Mouse (Mus musculus) lung, embryonic 15.5 days (tissue): ENCODE results near the gene Fgf22. TPM values are rescaled to one million over a fixed set of nuclear protein-coding genes. Genes with fewer than 3 reads are reported as not detected.
A peak's percentile ranks its signal among the peaks of the same experiment; 100 is the strongest.

Experiments used
- ATAC-seq: fragments of 200-750 bp; cut with Nextera tagmentation; 2 replicates; pipeline ENCODE4 v1.8.0; 2017; ENCODE audit warnings: moderate number of reproducible peaks, borderline replicate concordance; ENCODE audit not compliant: low FRiP score, low TSS enrichment; ENCODE audit errors: extremely low read depth
- H3K27ac ChIP-seq: fragments of 300-500 bp; sonication (generic); 2 replicates; pipeline ENCODE4 v1.5.1; 2015; ENCODE audit warnings: moderate library complexity, mild to moderate bottlenecking, inconsistent platforms
- H3K27me3 ChIP-seq: fragments of 300-500 bp; sonication (generic); 2 replicates; pipeline ENCODE4 v1.6.1; 2015; ENCODE audit warnings: inconsistent platforms
- H3K36me3 ChIP-seq: fragments of 300-500 bp; sonication (generic); 2 replicates; pipeline ENCODE4 v1.6.1; 2015; ENCODE audit warnings: inconsistent platforms
- H3K4me1 ChIP-seq: fragments of 300-500 bp; sonication (generic); 2 replicates; pipeline ENCODE4 v1.6.1; 2015; ENCODE audit warnings: inconsistent platforms
- H3K4me2 ChIP-seq: fragments of 300-500 bp; sonication (generic); 2 replicates; pipeline ENCODE4 v1.6.1; 2015; ENCODE audit warnings: inconsistent platforms, mild to moderate bottlenecking, moderate library complexity
- H3K4me3 ChIP-seq: fragments of 300-500 bp; sonication (generic); 2 replicates; pipeline ENCODE4 v1.5.1; 2015; ENCODE audit warnings: mild to moderate bottlenecking, inconsistent platforms
- H3K9ac ChIP-seq: fragments of 300-500 bp; sonication (generic); 2 replicates; pipeline ENCODE4 v1.6.1; 2015; ENCODE audit warnings: inconsistent platforms
- H3K9me3 ChIP-seq: fragments of 300-500 bp; sonication (generic); 2 replicates; pipeline ENCODE4 v1.6.1; 2016; ENCODE audit warnings: inconsistent platforms
- WGBS: fragments of 180-500 bp; shearing (Covaris S2); methylation state at CpG from one replicate; pipeline ENCODE4 v1.1.7; 2015; 5-methylcytosine and 5-hydroxymethylcytosine counted together
- polyA plus RNA-seq: library from polyadenylated mRNA; unstranded; fragments of >200 nt; fragmentation: Nextera tagmentation; extraction: Ambion mirVana; gene quantifications from 2 replicates; pipeline ENCODE4 v1.2.1, GENCODE M21; 2015

Gene Fgf22
- 0.12 and 0.30 TPM in 2 replicates for polyA plus RNA-seq

DNA sequence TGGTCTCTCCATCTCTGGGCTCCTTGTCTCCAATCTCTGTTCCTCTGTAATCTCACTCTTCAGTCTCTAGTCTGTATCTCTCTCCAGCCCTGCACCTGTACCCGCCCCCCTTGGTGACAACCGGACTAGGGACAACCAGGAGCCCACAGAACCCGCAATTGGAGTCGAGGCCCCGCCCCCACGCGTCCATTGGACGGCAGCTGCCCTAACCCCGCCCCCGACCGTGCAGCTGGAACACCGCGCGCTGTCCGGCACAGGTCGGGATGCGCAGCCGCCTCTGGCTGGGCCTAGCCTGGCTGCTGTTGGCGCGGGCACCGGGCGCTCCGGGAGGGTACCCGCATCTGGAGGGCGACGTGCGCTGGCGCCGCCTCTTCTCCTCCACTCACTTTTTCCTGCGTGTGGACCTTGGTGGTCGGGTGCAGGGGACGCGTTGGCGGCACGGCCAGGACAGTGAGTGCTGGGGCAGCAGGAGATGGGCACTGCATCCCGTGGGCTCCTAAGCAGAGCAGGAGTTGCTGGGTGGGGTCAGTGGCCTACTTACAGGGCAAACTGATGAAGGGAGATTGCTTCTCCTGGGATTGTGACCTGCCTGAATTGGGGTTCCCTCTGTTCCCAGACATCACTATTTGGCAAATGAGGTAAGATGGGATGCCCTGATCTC, at the start of gene Fgf22:
TSS of gene Fgf22 (plus strand) at position 221 of the 661 bp plus-strand sequence.
- Histone ChIP-seq H3K4me3 (peak within 1 kb of the TSS; percentile 22), H3K27me3 (no peaks in the 10 kb centered on the region), H3K9ac (0 out of 2 replicates have a peak within 1 kb of the TSS, but pooled peaks have one; percentile 13), H3K4me2 (peak within 1 kb of the TSS; percentile 56), H3K36me3 (peaks cover 36% of the 10 kb centered on the region), H3K4me1 (0 out of 2 replicates have a peak, but pooled peaks cover 5% of the 10 kb centered on the region), H3K27ac (no peak within 1 kb of the TSS), H3K9me3 (no peaks in the 10 kb centered on the region)
- WGBS, result 1% methylated on average over 36 of the region's 36 CpGs
- peak; percentile 81; the same call in 1 of the 2 replicates for ATAC-seq

- 65% methylated on average over 5 of the region's 5 CpGs for WGBS
- H3K4me3 ChIP-seq, result peak overlapping the region; percentile 90
Measured at GRCm38 (mm10) chr10:79705951-79706350, 48.9 kb upstream of the Fgf22 start.

GRCm38 (mm10) chr10:79706406-79707094, 48.3 kb upstream of the Fgf22 start:
- no peak overlapping the region for H3K27ac ChIP-seq
- 80% methylated on average over 5 of the region's 5 CpGs for WGBS

More at GRCm38 (mm10) chr10:79705951-79706350, 48.9 kb upstream of the Fgf22 start:
- Histone ChIP-seq H3K27ac (no peak overlapping the region), H3K9ac (peak overlapping the region; percentile 96), H3K4me2 (peak overlapping the region; percentile 70), H3K9me3 (no peaks in the 10 kb centered on the region), H3K36me3 (peaks cover 24% of the 10 kb centered on the region), H3K4me1 (peaks cover 57% of the 10 kb centered on the region), H3K27me3 (no peaks in the 10 kb centered on the region)
- no peak for ATAC-seq

GRCm38 (mm10) chr10:79707162-79707561, 47.7 kb upstream of the Fgf22 start:
- 67% methylated on average over 1 of the region's 1 CpGs for WGBS
- H3K36me3 ChIP-seq, result peaks cover 36% of the 10 kb centered on the region
- H3K27ac ChIP-seq, result no peak overlapping the region
- no peak overlapping the region for H3K9ac ChIP-seq
- no peaks in the 10 kb centered on the region for H3K27me3 ChIP-seq
- H3K4me3 ChIP-seq, result no peak overlapping the region
- no peaks in the 10 kb centered on the region for H3K9me3 ChIP-seq
- no peak for ATAC-seq
- 0 out of 2 replicates have a peak overlapping the region, but pooled peaks have one; percentile 70 for H3K4me2 ChIP-seq
- H3K4me1 ChIP-seq, result peaks cover 46% of the 10 kb centered on the region

More at GRCm38 (mm10) chr10:79706406-79707094, 48.3 kb upstream of the Fgf22 start:
- H3K9me3 ChIP-seq, result no peaks in the 10 kb centered on the region
- peak overlapping the region; percentile 70 for H3K4me2 ChIP-seq
- H3K4me1 ChIP-seq, result peaks cover 52% of the 10 kb centered on the region
- peak overlapping the region; percentile 90 for H3K4me3 ChIP-seq
- no peaks in the 10 kb centered on the region for H3K27me3 ChIP-seq
- peaks cover 30% of the 10 kb centered on the region for H3K36me3 ChIP-seq
- peak overlapping the region; percentile 96 for H3K9ac ChIP-seq
- ATAC-seq, result no peak

GRCm38 (mm10) chr10:79707759-79708158, 47.1 kb upstream of the Fgf22 start:
- H3K9ac ChIP-seq, result no peak overlapping the region
- no peak overlapping the region for H3K4me3 ChIP-seq
- peaks cover 36% of the 10 kb centered on the region for H3K36me3 ChIP-seq
- no peaks in the 10 kb centered on the region for H3K27me3 ChIP-seq
- H3K4me2 ChIP-seq, result no peak overlapping the region
- peaks cover 45% of the 10 kb centered on the region for H3K4me1 ChIP-seq
- no peak for ATAC-seq
- no peak overlapping the region for H3K27ac ChIP-seq
- H3K9me3 ChIP-seq, result no peaks in the 10 kb centered on the region
- 56% methylated on average over 4 of the region's 4 CpGs for WGBS

GRCm38 (mm10) chr10:79708668-79709067, 46.2 kb upstream of the Fgf22 start:
- H3K9ac ChIP-seq, result no peak overlapping the region
- H3K27me3 ChIP-seq, result no peaks in the 10 kb centered on the region
- no peak for ATAC-seq
- WGBS, result 74% methylated on average over 21 of the region's 21 CpGs
- H3K9me3 ChIP-seq, result no peaks in the 10 kb centered on the region
- H3K4me2 ChIP-seq, result no peak overlapping the region; the same call in 1 of the 2 replicates
- no peak overlapping the region for H3K4me3 ChIP-seq
- H3K27ac ChIP-seq, result no peak overlapping the region
- peaks cover 44% of the 10 kb centered on the region for H3K4me1 ChIP-seq
- H3K36me3 ChIP-seq, result peaks cover 36% of the 10 kb centered on the region

- WGBS, result 44% methylated on average over 7 of the region's 7 CpGs
- Histone ChIP-seq H3K27ac (no peak overlapping the region), H3K9ac (no peak overlapping the region), H3K4me1 (peaks cover 43% of the 10 kb centered on the region), H3K9me3 (no peaks in the 10 kb centered on the region), H3K4me2 (no peak overlapping the region), H3K36me3 (peaks cover 36% of the 10 kb centered on the region), H3K27me3 (no peaks in the 10 kb centered on the region), H3K4me3 (no peak overlapping the region)
- no peak for ATAC-seq
Measured at GRCm38 (mm10) chr10:79709307-79709706, 45.6 kb upstream of the Fgf22 start.

DNA sequence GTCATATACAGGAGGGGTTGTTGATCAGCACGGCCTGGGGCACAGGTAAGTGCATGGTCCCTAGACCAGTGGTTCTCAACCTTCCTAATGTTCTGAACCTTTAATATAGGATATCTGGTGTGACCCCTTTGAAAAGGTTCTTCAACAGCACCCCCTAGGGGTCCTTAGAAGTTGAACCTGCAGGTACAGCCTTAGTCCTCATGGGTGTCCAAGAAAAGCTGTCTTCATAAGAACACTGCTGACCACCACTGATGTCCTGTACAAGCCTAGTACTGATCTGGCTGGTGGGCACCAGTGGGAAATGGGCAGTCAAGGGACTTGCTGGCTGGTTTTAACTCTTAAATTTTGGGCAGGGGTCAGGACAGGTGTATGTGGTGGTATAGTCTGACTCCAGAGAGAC, 42.8 kb upstream of the Fgf22 start:
- Histone ChIP-seq H3K4me2 (no peak overlapping the region), H3K36me3 (peaks cover 36% of the 10 kb centered on the region), H3K4me1 (peaks cover 29% of the 10 kb centered on the region), H3K27ac (no peak overlapping the region), H3K9me3 (no peaks in the 10 kb centered on the region), H3K27me3 (peaks cover 26% of the 10 kb centered on the region), H3K9ac (no peak overlapping the region), H3K4me3 (no peak overlapping the region)
- ATAC-seq, result no peak; the same call in 1 of the 2 replicates
- 68% methylated on average over 1 of the region's 1 CpGs for WGBS

DNA sequence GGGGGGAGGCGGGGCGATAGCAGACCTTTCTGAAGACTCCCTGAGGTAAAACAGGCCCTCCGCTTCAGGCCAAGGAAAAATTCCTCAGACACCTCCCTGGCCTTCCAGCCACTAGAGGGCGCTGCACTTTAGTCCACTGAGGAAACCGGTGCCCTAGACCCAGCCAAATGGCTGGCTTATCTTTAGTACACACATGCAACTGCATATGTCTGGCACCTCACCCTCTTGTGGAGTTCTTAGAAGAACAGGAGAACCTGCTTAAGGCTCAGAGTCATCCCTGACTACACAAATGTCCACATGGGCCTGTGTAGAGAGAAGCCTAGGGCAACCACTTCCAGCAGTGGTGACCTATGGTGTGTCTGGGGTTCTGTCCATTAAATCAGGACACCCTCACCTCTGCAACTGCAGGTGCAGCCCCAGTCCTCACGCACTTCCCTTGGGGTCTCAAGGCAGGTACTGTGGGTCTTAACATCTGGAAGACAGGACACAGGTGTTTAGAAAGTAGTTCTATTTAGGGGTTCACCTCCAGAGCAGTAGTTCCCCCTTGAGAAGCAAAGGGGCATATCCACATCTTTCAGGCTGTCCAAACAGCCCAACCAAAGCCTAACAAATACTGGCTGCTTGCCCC, 42.3 kb upstream of the Fgf22 start:
- Histone ChIP-seq H3K36me3 (peaks cover 36% of the 10 kb centered on the region), H3K4me3 (no peak overlapping the region), H3K9me3 (no peaks in the 10 kb centered on the region), H3K27ac (no peak overlapping the region), H3K4me1 (peaks cover 29% of the 10 kb centered on the region), H3K27me3 (peaks cover 32% of the 10 kb centered on the region), H3K9ac (no peak overlapping the region), H3K4me2 (no peak overlapping the region)
- WGBS, result 23% methylated on average over 4 of the region's 6 CpGs
- peak; percentile 32; the same call in 1 of the 2 replicates for ATAC-seq

GRCm38 (mm10) chr10:79713163-79713562, 41.7 kb upstream of the Fgf22 start:
- Histone ChIP-seq H3K36me3 (peaks cover 36% of the 10 kb centered on the region), H3K9ac (no peak overlapping the region), H3K4me2 (no peak overlapping the region), H3K4me1 (peaks cover 27% of the 10 kb centered on the region), H3K27me3 (peaks cover 38% of the 10 kb centered on the region), H3K9me3 (no peaks in the 10 kb centered on the region), H3K27ac (no peak overlapping the region), H3K4me3 (no peak overlapping the region)
- 38% methylated on average over 1 of the region's 1 CpGs for WGBS
- no peak for ATAC-seq

DNA sequence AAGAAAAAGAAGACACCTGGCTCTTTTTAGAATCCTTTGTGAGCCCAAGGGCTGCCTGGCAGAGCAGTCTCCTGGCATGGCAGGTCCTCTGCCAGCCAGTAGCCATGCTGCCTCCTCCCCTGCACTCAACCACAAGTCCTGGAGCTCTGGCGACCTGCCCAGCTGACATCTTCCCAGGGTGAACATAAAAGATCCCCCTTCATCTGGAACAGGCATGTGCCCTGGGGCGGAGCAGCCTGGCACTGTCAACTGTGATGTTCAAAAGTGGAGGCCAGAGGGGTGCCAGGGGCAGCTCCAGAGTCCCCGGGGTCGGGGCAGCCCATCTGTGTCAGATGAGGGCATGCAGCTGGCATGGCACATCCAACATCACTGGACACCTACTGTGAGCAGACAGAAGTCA, 39.9 kb upstream of the Fgf22 start:
- H3K36me3 ChIP-seq, result peaks cover 22% of the 10 kb centered on the region
- H3K27ac ChIP-seq, result no peak overlapping the region
- ATAC-seq, result no peak
- peaks cover 18% of the 10 kb centered on the region for H3K4me1 ChIP-seq
- no peak overlapping the region for H3K4me2 ChIP-seq
- 58% methylated on average over 4 of the region's 4 CpGs for WGBS
- H3K9me3 ChIP-seq, result no peaks in the 10 kb centered on the region
- peaks cover 48% of the 10 kb centered on the region for H3K27me3 ChIP-seq
- H3K4me3 ChIP-seq, result no peak overlapping the region
- H3K9ac ChIP-seq, result no peak overlapping the region
